Comparison of ENCODE assay signal across 8 mouse cellular contexts in the genomic region with DNA sequence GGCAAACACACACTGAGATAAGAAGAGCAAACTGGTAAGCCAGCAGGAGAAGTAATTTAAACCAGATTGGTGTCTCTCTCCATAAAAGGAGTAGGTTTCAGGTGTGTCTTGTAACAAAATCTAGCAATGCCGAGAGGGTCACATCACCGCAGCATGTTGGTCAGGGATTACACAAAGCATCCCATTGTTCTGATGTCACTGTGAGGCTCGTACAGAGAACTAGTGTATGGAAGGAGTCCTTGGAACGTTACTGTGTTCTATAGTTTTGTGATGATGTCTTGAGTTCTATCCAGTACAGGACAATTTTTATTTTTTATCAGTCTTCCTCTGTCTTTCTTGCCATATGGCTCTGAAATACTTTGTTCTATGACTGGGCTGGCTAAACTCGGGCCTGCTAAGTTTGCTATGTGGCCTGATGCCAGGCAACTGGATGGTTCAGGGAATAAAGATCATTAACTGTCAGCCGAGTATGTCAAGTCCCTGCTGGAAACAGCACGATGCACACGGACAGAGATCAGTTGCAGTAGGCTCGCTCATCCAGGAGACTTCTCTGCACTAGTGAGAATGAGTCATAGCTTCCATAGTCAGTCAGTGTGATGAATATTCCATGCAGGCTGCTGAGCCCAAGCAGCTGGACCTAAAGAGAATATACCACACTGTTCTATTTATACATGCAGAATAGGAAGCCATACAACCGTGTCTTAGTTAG. TPM values are rescaled to one million over a fixed set of nuclear protein-coding genes. Genes with fewer than 3 reads are reported as not detected.
DNase-seq lines count a peak whose midpoint lies in the region; ATAC-seq lines count a peak whose summit lies in the region.
"Had no signal": no experiment of that assay in that cellular context is flagged by ENCODE, and none has a peak within 500 bp of the region (broad histone marks: within the 10 kb centered on the region; RNA-seq: fewer than 3 reads in every experiment).

No protein-coding gene starts in this region.

- no peaks in the 10 kb centered on the region for H3K9me3 ChIP-seq in lung, embryonic 15.5 days
- no peaks in the 10 kb centered on the region for H3K9me3 ChIP-seq in stomach, embryonic 14.5 days (ENCODE audit: control insufficient read depth, low read depth, low read length)

- no peak for DNase-seq in lung, postnatal 14 days
- DNase-seq in embryo, embryonic 10.5 days (ENCODE audit: low spot score) = peak; percentile 19
- DNase-seq in kidney, postnatal 10 days = peak; percentile 50
- DNase-seq in spleen, postnatal 36 days (ENCODE audit: low spot score in 2 of 2) = no peak
- DNase-seq in thymus, postnatal 4 days = no peak

- no peak overlapping the region for H3K4me3 ChIP-seq in lung, embryonic 15.5 days
- no peak overlapping the region for H3K4me3 ChIP-seq in stomach, embryonic 14.5 days (ENCODE audit: low read depth, low read length)

- no peaks in the 10 kb centered on the region for H3K27me3 ChIP-seq in lung, embryonic 15.5 days
- H3K27me3 ChIP-seq in stomach, embryonic 14.5 days (ENCODE audit: control insufficient read depth, insufficient read depth, low read length) = no peaks in the 10 kb centered on the region

- no peak overlapping the region for H3K4me2 ChIP-seq in lung, embryonic 15.5 days
- no peak overlapping the region for H3K4me2 ChIP-seq in stomach, embryonic 14.5 days (replicated peaks; ENCODE audit: low read depth, low read length)

- peak overlapping the region; percentile 46 for H3K27ac ChIP-seq in lung, embryonic 15.5 days
- no peak overlapping the region; the same call in 1 of the 2 replicates for H3K27ac ChIP-seq in stomach, embryonic 14.5 days (ENCODE audit: low read length)

- WGBS in lung, embryonic 15.5 days = 25% methylated on average over 10 of the region's 10 CpGs
- 23% methylated on average over 10 of the region's 10 CpGs for WGBS in stomach, embryonic 14.5 days

- H3K4me1 ChIP-seq in lung, embryonic 15.5 days = peaks cover 23% of the 10 kb centered on the region
- H3K4me1 ChIP-seq in stomach, embryonic 14.5 days (ENCODE audit: control insufficient read depth, insufficient read depth, low read length) = peaks cover 22% of the 10 kb centered on the region; the same call in 1 of the 2 replicates

- H3K36me3 ChIP-seq in lung, embryonic 15.5 days = no peaks in the 10 kb centered on the region
- no peaks in the 10 kb centered on the region for H3K36me3 ChIP-seq in stomach, embryonic 14.5 days (ENCODE audit: control insufficient read depth, insufficient read depth, low read length)

- ATAC-seq in lung, embryonic 15.5 days (ENCODE audit: borderline replicate concordance, extremely low read depth, low FRiP score, low TSS enrichment) = peak; percentile 47; the same call in 1 of the 2 replicates
- ATAC-seq in stomach, embryonic 14.5 days (ENCODE audit: insufficient number of reproducible peaks, insufficient read depth, low FRiP score, low read depth) = peak; percentile 66; the same call in 1 of the 2 replicates

- H3K9ac ChIP-seq in lung, embryonic 15.5 days = no peak overlapping the region
- no peak overlapping the region for H3K9ac ChIP-seq in stomach, embryonic 14.5 days (replicated peaks; ENCODE audit: low read depth, low read length)

RNA-seq across cellular contexts. Expression of a gene that starts 24.1 kb away (rescaled TPM):
- polyA plus RNA-seq in lung, embryonic 15.5 days (2015; fragmentation: Nextera tagmentation; extraction: Ambion mirVana) = 0.31 and 0.44 TPM in 2 replicates
- not detected in 2 replicates for polyA plus RNA-seq in stomach, embryonic 14.5 days (2014; fragmentation: Nextera tagmentation; extraction: Ambion mirVana)
- polyA plus RNA-seq: testis, adult 2 months had no signal

RNA-seq across cellular contexts. Expression of a gene that starts 41.0 kb away (rescaled TPM):
- 1.3 TPM in 2 replicates for polyA plus RNA-seq in lung, embryonic 15.5 days (2015; fragmentation: Nextera tagmentation; extraction: Ambion mirVana)
- 2.0 and 2.2 TPM in 2 replicates for polyA plus RNA-seq in stomach, embryonic 14.5 days (2014; fragmentation: Nextera tagmentation; extraction: Ambion mirVana)

Comparison
In these comparisons a context has a peak if more than half of its experiments do, and no peak if none do; other contexts are left out.
1. DNase-seq: peak in embryo, embryonic 10.5 days (single experiment) and kidney, postnatal 10 days (single experiment); none in lung, postnatal 14 days (single experiment), spleen, postnatal 36 days (0 of 2) and thymus, postnatal 4 days (single experiment).